Mouse (Mus musculus): Measurements from ENCODE around the gene Reln.

Gene Reln

DNA sequence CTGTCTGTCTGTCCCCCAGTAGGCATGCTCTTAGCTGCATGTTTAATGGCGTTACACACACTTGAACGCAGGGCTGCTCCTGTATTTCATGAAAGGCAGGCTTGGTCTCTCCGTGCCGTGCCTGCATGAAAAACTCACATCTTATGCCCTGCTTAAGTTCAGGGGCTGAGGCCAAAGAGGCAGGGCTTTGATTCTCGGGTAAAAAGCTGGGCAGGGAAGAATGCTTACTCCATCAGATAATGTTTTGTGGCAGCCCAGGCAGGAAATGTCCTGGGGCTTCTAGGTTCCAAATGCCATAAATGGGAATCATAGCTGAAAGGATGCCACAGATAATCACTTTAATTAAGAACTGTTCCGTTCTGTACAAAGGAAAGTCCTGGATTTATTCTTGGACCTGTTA lies 226.0 kb downstream of the Reln start:
- TF ChIP-seq CTCF (conservative IDR thresholded peaks at IDR 0.05; ENCODE audit: low read length) (no peak), POU5F1 (IDR thresholded peaks at IDR 0.05; ENCODE audit: borderline replicate concordance, low read length) (no peak), NANOG (IDR thresholded peaks at IDR 0.05; ENCODE audit: borderline replicate concordance, low read length) (no peak)
- H3K27me3 ChIP-seq (ENCODE audit: insufficient read depth, low read length) = no peaks in the 10 kb centered on the region
- no peak overlapping the region for H3K4me3 ChIP-seq (replicated peaks; ENCODE audit: low read length)
- H3K9me3 ChIP-seq (ENCODE audit: low read length) = no peaks in the 10 kb centered on the region
- no peaks in the 10 kb centered on the region for H3K4me1 ChIP-seq (replicated peaks; ENCODE audit: low read depth, low read length)
- no peaks in the 10 kb centered on the region for H3K36me3 ChIP-seq (ENCODE audit: insufficient read depth, low read length)

DNA sequence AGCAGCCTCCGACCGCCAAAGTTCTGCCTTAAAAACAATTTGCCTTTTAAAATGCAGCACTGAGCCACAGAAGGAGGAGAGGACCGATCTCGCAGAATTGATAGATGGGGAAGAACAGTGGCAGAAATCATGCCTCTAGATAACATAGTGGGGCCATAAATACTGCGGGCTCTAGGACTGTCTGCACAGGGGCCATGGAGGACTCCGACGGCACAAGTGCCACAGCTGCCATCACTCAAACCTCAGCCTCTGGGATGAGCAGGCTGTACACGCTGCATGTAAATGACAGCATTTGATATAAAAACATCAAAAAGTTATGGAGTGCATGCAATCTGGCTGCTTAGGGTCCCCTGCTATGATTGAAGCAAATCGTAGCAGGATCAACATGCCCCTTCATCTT lies 227.6 kb downstream of the Reln start:
- H3K4me1 ChIP-seq (replicated peaks; ENCODE audit: low read depth, low read length) = no peaks in the 10 kb centered on the region
- no peak for TF ChIP-seq CTCF (conservative IDR thresholded peaks at IDR 0.05; ENCODE audit: low read length)
- no peaks in the 10 kb centered on the region for H3K36me3 ChIP-seq (ENCODE audit: insufficient read depth, low read length)

DNA sequence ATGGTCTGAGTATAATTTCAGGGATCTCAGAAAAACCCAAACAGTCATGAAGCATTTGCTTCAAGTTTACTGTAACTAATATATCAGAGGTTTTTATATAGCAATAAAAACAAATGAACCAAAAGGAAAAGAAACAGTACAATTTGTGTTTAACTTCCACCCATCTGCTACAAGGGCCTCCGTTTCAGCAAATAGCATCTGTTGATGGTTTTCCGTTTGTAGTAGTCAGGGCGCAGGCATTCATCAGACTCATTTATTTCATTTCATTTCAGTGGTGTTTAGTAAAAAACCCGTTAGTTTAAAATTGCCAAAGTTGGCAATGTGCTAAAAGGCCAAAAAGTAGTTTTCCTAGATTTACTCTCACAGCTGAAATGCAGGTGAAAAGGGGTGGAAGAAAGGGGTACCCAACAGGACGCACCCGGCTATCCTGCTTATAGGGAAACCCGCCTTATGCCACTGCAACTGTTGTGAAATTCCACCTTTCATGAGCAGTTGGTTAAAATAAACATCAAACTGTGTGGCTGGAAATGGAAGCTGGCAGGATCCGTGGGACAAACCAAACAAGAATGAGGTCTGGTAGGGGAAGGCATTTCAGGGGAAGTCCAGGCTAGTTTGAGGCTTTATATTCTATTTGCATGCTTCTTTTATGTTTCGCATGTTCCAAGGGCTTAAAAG lies 237.6 kb downstream of the Reln start:
- no peaks in the 10 kb centered on the region for H3K36me3 ChIP-seq (ENCODE audit: insufficient read depth, low read length)
- no peak for TF ChIP-seq POU5F1 (IDR thresholded peaks at IDR 0.05; ENCODE audit: borderline replicate concordance, low read length)
- no peak for TF ChIP-seq CTCF (conservative IDR thresholded peaks at IDR 0.05; ENCODE audit: low read length)
- TF ChIP-seq NANOG (IDR thresholded peaks at IDR 0.05; ENCODE audit: borderline replicate concordance, low read length) = no peak
- no peaks in the 10 kb centered on the region for H3K4me1 ChIP-seq (replicated peaks; ENCODE audit: low read depth, low read length)
- no peaks in the 10 kb centered on the region for H3K27me3 ChIP-seq (ENCODE audit: insufficient read depth, low read length)
- no peak overlapping the region for H3K4me3 ChIP-seq (replicated peaks; ENCODE audit: low read length)
- H3K9me3 ChIP-seq (ENCODE audit: low read length) = no peaks in the 10 kb centered on the region

More for the DNA sequence above, 227.6 kb downstream of the Reln start:
- Histone ChIP-seq H3K9me3 (ENCODE audit: low read length) (no peaks in the 10 kb centered on the region), H3K4me3 (replicated peaks; ENCODE audit: low read length) (no peak overlapping the region), H3K27me3 (ENCODE audit: insufficient read depth, low read length) (no peaks in the 10 kb centered on the region)

DNA sequence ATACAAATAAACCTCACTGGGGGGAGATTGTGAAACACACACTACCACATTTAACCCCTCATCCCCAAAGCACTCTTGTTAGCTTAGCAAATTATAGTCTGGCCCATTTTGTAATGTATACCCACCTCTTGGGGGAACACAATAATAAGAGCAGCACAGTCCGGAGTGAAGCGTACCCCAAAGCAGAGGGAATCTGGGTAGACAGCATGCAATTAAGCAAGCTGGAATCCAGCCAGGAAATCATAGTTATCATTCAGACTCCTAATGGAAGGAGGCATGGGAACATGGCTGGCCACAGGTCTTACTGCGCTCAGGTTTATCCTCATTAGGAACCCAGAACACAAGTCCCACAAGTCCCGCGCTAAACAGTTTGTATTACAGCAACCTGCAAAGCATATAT lies 249.5 kb downstream of the Reln start:
- Histone ChIP-seq H3K27me3 (ENCODE audit: insufficient read depth, low read length) (no peaks in the 10 kb centered on the region), H3K36me3 (ENCODE audit: insufficient read depth, low read length) (no peaks in the 10 kb centered on the region), H3K4me1 (replicated peaks; ENCODE audit: low read depth, low read length) (no peaks in the 10 kb centered on the region), H3K9me3 (ENCODE audit: low read length) (no peaks in the 10 kb centered on the region), H3K4me3 (replicated peaks; ENCODE audit: low read length) (no peak overlapping the region)
- TF ChIP-seq POU5F1 (IDR thresholded peaks at IDR 0.05; ENCODE audit: borderline replicate concordance, low read length) = no peak
- no peak for TF ChIP-seq NANOG (IDR thresholded peaks at IDR 0.05; ENCODE audit: borderline replicate concordance, low read length)
- TF ChIP-seq CTCF (conservative IDR thresholded peaks at IDR 0.05; ENCODE audit: low read length) = no peak

DNA sequence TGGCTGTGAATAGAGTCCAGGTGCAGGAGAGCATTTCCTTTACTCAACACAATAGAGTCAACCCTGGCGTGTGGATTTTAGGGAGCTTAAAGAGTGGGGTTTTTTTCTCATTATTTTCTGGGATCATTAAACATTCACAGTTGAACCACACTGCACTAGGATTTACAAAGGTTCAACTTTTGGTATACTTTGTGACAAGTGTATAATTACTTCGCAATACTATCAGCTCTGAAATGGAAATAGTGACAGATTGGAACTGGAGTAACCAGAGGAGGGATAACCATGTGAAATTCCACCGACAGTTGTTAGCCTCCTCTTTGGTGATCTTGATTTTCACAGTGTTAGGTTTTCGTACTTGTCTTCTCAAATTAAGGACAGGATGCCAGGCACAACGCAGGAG lies 250.5 kb downstream of the Reln start:
- Histone ChIP-seq H3K4me1 (replicated peaks; ENCODE audit: low read depth, low read length) (no peaks in the 10 kb centered on the region), H3K36me3 (ENCODE audit: insufficient read depth, low read length) (no peaks in the 10 kb centered on the region), H3K9me3 (ENCODE audit: low read length) (no peaks in the 10 kb centered on the region), H3K27me3 (ENCODE audit: insufficient read depth, low read length) (no peaks in the 10 kb centered on the region), H3K4me3 (replicated peaks; ENCODE audit: low read length) (no peak overlapping the region)
- TF ChIP-seq NANOG (IDR thresholded peaks at IDR 0.05; ENCODE audit: borderline replicate concordance, low read length) = no peak

DNA sequence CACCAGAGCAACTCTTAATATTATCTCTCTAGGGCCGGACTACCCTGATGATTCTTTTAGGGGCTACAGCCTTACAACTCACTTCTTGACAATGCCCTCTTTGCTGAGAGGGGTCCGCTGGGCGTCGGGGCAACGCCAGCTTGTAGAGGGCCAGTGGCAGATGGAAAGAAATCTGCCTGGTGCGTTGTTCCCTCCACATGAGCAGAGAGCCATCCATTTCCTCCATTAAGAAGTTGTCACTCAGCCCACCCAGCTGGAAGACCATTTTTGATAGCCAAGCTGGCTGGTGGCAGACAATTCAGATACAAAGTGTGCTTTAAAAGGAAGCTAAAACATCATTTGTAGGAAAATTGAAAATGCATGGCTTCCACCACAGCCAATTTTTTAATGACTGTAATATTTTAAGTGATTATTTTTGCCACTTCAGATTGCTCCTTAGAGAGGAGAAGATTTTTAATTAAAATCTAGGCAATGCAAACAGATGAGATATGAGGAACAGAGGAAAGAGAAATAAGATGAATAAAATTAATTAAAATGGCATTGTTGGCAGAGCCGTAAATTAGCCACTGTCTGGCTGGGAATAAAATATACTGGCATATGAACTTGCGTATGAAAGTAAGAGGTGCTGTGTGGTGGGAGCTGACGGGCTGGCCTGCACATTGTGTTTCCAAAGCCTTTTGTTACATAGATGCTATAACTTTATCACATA lies 251.2 kb downstream of the Reln start:
- TF ChIP-seq CTCF (conservative IDR thresholded peaks at IDR 0.05; ENCODE audit: low read length) = no peak
- no peak for TF ChIP-seq NANOG (IDR thresholded peaks at IDR 0.05; ENCODE audit: borderline replicate concordance, low read length)
- TF ChIP-seq POU5F1 (IDR thresholded peaks at IDR 0.05; ENCODE audit: borderline replicate concordance, low read length) = no peak
- Histone ChIP-seq H3K36me3 (ENCODE audit: insufficient read depth, low read length) (no peaks in the 10 kb centered on the region), H3K27me3 (ENCODE audit: insufficient read depth, low read length) (no peaks in the 10 kb centered on the region), H3K4me3 (replicated peaks; ENCODE audit: low read length) (no peak overlapping the region), H3K4me1 (replicated peaks; ENCODE audit: low read depth, low read length) (no peaks in the 10 kb centered on the region), H3K9me3 (ENCODE audit: low read length) (no peaks in the 10 kb centered on the region)

DNA sequence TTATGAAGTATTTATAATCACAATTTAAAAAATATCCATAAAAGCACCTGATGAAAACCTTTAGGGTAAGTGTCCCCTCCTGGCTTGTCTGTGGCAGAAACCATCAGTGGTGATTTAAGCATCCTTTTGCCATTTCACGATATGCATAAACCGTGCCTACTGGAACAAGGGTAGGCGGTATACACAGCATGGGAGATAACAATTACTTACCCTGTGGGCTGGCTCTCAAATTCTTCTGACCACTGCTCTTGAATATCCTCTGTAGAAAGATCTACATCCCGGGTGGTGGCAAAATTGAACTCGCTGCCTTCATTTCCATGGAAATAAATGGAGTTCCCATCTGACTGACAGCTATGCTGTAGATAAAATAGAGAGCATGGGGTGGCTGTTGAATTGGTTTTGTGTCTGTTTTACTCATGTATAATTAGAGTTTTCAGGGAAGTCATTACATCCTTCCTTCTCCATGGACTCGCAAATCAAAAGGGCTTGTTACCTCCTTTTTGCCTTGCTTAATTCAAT lies 264.0 kb downstream of the Reln start:
- TF ChIP-seq CTCF (conservative IDR thresholded peaks at IDR 0.05; ENCODE audit: low read length) (no peak), NANOG (IDR thresholded peaks at IDR 0.05; ENCODE audit: borderline replicate concordance, low read length) (no peak), POU5F1 (IDR thresholded peaks at IDR 0.05; ENCODE audit: borderline replicate concordance, low read length) (no peak)
- no peaks in the 10 kb centered on the region for H3K9me3 ChIP-seq (ENCODE audit: low read length)
- H3K27me3 ChIP-seq (ENCODE audit: insufficient read depth, low read length) = no peaks in the 10 kb centered on the region
- no peak overlapping the region for H3K4me3 ChIP-seq (replicated peaks; ENCODE audit: low read length)
- H3K4me1 ChIP-seq (replicated peaks; ENCODE audit: low read depth, low read length) = no peaks in the 10 kb centered on the region
- H3K36me3 ChIP-seq (ENCODE audit: insufficient read depth, low read length) = no peaks in the 10 kb centered on the region

DNA sequence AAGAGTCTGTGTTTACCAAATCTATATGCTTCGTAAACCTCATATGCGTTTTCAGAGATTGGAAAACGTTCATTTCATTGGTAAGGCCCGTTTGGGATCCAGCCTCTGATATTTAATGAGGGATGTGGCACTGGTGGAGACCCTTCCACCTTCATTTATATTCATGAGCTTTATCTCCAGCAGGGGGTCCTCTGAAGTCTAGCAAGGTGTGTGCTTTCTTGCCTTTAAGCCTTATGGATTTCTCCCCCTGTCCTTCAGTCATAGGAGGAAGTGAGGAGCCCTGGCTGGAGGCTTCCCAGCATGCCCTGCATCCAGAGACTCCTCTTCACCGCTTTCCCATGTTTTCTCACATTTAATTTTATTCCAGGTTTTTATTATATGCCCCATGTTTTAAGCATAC lies 269.5 kb downstream of the Reln start:
- H3K36me3 ChIP-seq (ENCODE audit: insufficient read depth, low read length) = no peaks in the 10 kb centered on the region
- H3K27me3 ChIP-seq (ENCODE audit: insufficient read depth, low read length) = no peaks in the 10 kb centered on the region
- H3K4me3 ChIP-seq (replicated peaks; ENCODE audit: low read length) = no peak overlapping the region
- peaks cover 16% of the 10 kb centered on the region for H3K9me3 ChIP-seq (ENCODE audit: low read length)
- H3K4me1 ChIP-seq (replicated peaks; ENCODE audit: low read depth, low read length) = no peaks in the 10 kb centered on the region
- TF ChIP-seq CTCF (conservative IDR thresholded peaks at IDR 0.05; ENCODE audit: low read length) = no peak
- TF ChIP-seq NANOG (IDR thresholded peaks at IDR 0.05; ENCODE audit: borderline replicate concordance, low read length) = no peak
- no peak for TF ChIP-seq POU5F1 (IDR thresholded peaks at IDR 0.05; ENCODE audit: borderline replicate concordance, low read length)

DNA sequence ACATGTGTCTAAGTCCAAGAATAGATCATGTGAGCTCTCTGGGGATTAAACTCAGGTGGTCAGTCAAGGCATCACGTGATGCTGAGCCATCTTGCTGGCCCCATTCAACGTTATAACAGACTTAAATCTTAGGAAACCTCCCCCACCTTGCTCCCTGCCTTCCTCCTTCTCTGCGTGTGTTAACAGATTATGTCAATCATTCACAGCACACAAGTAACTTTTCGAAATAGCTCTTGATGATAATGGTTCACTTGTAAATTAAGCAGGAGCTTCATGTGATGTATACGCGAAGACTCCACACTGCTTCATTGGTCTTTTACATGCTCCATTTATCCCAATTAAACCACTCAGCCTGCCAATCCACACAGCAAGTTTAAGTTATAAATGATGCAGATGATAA lies 271.9 kb downstream of the Reln start:
- no peaks in the 10 kb centered on the region for H3K27me3 ChIP-seq (ENCODE audit: insufficient read depth, low read length)
- TF ChIP-seq NANOG (IDR thresholded peaks at IDR 0.05; ENCODE audit: borderline replicate concordance, low read length) (no peak), CTCF (conservative IDR thresholded peaks at IDR 0.05; ENCODE audit: low read length) (no peak), POU5F1 (IDR thresholded peaks at IDR 0.05; ENCODE audit: borderline replicate concordance, low read length) (no peak)
- H3K4me3 ChIP-seq (replicated peaks; ENCODE audit: low read length) = no peak overlapping the region
- no peaks in the 10 kb centered on the region for H3K4me1 ChIP-seq (replicated peaks; ENCODE audit: low read depth, low read length)
- no peaks in the 10 kb centered on the region for H3K36me3 ChIP-seq (ENCODE audit: insufficient read depth, low read length)
- peaks cover 16% of the 10 kb centered on the region for H3K9me3 ChIP-seq (ENCODE audit: low read length)
